Mouse (Mus musculus) layer of hippocampus, postnatal 25 days (tissue): ENCODE data around the gene Pla2g5. TPM values are rescaled to one million over a fixed set of nuclear protein-coding genes. Genes with fewer than 3 reads are reported as not detected.

Experiments
- DNase-seq, 2 experiments: peaks; one replicate each; pipeline ENCODE4 v3.0.0; 2022; ENCODE audit warnings: mixed read lengths in 2 of 2, low spot score in 1 of 2; ENCODE audit errors: extremely low spot score in 1 of 2
- total RNA-seq, 2 experiments: library from RNA; stranded (reverse); gene quantifications; 2 replicates each; pipeline ENCODE4 v1.2.3; 2021

Pla2g5 gene
- total RNA-seq, 2 experiments from 2014 or later: 0.76 to 1.1 TPM

- DNase-seq: no peak
Measured at GRCm38 (mm10) chr4:138801631-138802030, 61.7 kb downstream of the Pla2g5 start.

- DNase-seq: no peak
Measured at GRCm38 (mm10) chr4:138800134-138800744, 63.0 kb downstream of the Pla2g5 start.

GRCm38 (mm10) chr4:138797217-138797570 is 66.1 kb downstream of the Pla2g5 start:
- DNase-seq: no peak

- no peak for DNase-seq
Measured at GRCm38 (mm10) chr4:138796513-138797216, 66.6 kb downstream of the Pla2g5 start.

- DNase-seq: no peak
Measured at GRCm38 (mm10) chr4:138794344-138794743, 68.9 kb downstream of the Pla2g5 start.

- peak; percentile 44 to 69 for DNase-seq
Measured at GRCm38 (mm10) chr4:138793276-138793675, 70.0 kb downstream of the Pla2g5 start.

GRCm38 (mm10) chr4:138792599-138792998 is 70.7 kb downstream of the Pla2g5 start:
- no peak for DNase-seq

- DNase-seq: no peak
Measured at GRCm38 (mm10) chr4:138791452-138791851, 71.8 kb downstream of the Pla2g5 start.

- no peak for DNase-seq
Measured at GRCm38 (mm10) chr4:138788381-138788780, 74.9 kb downstream of the Pla2g5 start.

- DNase-seq: no peak
Measured at GRCm38 (mm10) chr4:138786141-138786540, 77.1 kb downstream of the Pla2g5 start.

- no peak for DNase-seq
Measured at GRCm38 (mm10) chr4:138785721-138786120, 77.6 kb downstream of the Pla2g5 start.

- DNase-seq: peak in 1 of 2 experiments; percentile 22
Measured at GRCm38 (mm10) chr4:138782098-138782497, 81.2 kb downstream of the Pla2g5 start.

- DNase-seq: no peak
Measured at GRCm38 (mm10) chr4:138780300-138780699, 83.0 kb downstream of the Pla2g5 start.

- no peak for DNase-seq
Measured at GRCm38 (mm10) chr4:138777417-138778407, 85.6 kb downstream of the Pla2g5 start.

- DNase-seq: no peak
Measured at GRCm38 (mm10) chr4:138775435-138775834, 87.8 kb downstream of the Pla2g5 start, which contains the start of gene Pla2g2d. TSS of gene Pla2g2d (plus strand) at chr4:138775735.

GRCm38 (mm10) chr4:138772386-138772785 is 90.9 kb downstream of the Pla2g5 start:
- DNase-seq: no peak

- DNase-seq: no peak
Measured at GRCm38 (mm10) chr4:138771970-138772369, 91.3 kb downstream of the Pla2g5 start.

GRCm38 (mm10) chr4:138762266-138762665 is 101.0 kb downstream of the Pla2g5 start:
- no peak for DNase-seq

- DNase-seq: no peak
Measured at GRCm38 (mm10) chr4:138757416-138757815, 105.9 kb downstream of the Pla2g5 start, which contains the start of gene Pla2g2f. TSS of gene Pla2g2f (minus strand) at chr4:138757626.

- no peak for DNase-seq
Measured at GRCm38 (mm10) chr4:138755983-138756382, 107.3 kb downstream of the Pla2g5 start.

GRCm38 (mm10) chr4:138755439-138755838 is 107.8 kb downstream of the Pla2g5 start:
- no peak for DNase-seq
